Mouse (Mus musculus) kidney, postnatal 10 days (tissue): ENCODE measurements around the gene Rab1a.
"Not testable (repeated sequence)": the region's sequence is repeated elsewhere in the genome, so short reads cannot be mapped to it uniquely, and the experiment has no call there.

ENCODE experiments used
- DNase-seq: peaks from one replicate; pipeline ENCODE4 v3.0.0; 2021; ENCODE audit warnings: mixed read lengths

Rab1a gene

DNA sequence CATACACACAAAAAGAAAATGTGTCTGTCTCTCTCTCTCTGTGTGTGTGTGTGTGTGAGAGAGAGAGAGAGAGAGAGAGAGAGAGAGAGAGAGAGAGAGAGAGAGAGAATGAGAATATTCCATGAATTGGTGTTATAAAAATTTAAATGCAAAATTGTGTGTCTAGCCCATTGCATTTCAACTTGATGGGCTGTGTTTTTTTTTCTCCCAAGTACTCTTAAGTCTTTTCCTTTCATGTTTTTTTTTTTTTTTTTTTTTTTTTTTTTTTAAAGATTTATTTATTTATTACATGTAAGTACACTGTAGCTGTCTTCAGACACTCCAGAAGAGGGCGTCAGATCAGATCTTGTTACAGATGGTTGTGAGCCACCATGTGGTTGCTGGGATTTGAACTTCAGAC lies 20.4 kb downstream of the Rab1a start:
- not testable (repeated sequence) for DNase-seq

DNA sequence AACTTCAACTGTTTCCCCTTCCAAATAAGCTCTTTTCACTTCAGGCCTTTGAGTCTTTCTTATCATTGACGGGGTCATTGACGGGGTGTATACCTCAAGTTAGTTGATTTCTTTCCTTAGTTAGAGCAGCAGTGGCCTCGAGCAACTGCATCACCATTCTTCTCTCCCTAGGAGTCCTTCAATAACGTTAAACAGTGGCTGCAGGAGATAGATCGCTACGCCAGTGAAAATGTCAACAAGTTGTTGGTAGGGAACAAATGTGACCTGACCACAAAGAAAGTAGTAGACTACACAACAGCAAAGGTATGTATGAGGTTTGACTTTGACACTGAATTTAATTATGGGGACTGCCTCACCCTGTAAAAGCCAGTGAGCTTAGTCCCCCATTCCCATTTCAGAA lies 23.0 kb downstream of the Rab1a start:
- DNase-seq: no peak

- DNase-seq: no peak
Measured at GRCm38 (mm10) chr11:20225938-20226337, 24.7 kb downstream of the Rab1a start.

DNA sequence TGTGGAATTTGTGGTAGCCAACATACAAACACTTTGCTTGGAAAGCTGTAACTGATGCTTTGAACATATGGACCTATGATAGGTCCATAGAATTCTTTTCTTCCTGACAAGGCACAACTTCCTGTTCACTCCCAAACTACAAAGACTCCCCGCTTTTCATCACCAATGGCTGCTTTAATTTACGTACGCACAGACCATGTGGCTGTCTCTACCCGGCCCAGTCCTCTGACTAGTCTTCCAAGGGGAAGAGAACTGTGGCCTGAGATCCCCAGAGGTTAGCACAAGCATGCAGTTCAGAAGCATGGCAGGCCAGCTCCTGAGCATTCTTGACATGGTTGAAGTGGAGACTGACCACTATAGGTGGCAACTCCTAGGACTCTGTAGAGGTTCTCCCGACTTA lies 27.4 kb downstream of the Rab1a start:
- no peak for DNase-seq

DNA sequence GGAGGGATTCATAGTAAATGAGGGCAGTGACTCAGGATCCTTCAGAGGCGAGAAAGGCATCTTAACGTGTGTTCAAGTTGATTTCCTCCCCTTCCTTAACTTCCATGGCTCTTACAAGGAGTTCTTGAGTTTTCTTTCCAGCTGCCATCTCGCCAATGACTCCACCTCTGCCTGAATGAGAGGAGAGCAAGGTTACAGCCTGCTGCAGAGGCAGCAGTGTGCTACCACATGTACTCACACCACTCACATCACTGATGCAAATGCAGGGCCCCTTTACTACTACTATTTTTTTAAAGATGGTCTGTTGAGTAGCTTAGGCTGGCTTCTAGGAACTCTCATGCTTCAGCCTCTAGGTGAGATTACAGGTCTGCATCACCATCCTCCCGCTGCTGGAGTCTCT lies 28.1 kb downstream of the Rab1a start:
- no peak for DNase-seq

DNA sequence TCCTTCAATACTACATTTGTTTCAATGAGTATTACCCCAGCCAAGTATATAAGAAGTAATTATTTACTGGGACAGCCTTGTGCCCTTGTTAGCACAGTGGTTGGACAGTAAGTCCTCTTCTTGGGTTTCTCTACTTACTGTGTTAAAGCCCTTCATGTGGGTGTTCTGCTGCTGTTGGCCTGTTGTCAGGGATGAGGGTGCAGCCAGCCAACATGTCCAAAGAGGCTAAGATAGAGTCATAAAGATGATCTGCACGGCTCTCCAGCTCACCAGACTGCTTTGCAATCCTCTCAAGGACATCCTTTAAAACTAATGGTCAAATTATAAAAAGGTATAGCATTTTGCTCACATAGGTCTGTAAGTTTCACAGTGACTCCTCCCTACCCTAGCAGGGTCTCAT lies 29.1 kb downstream of the Rab1a start:
- no peak for DNase-seq

- DNase-seq: peak; percentile 64
Measured at GRCm38 (mm10) chr11:20231128-20231878, 30.1 kb downstream of the Rab1a start.

DNA sequence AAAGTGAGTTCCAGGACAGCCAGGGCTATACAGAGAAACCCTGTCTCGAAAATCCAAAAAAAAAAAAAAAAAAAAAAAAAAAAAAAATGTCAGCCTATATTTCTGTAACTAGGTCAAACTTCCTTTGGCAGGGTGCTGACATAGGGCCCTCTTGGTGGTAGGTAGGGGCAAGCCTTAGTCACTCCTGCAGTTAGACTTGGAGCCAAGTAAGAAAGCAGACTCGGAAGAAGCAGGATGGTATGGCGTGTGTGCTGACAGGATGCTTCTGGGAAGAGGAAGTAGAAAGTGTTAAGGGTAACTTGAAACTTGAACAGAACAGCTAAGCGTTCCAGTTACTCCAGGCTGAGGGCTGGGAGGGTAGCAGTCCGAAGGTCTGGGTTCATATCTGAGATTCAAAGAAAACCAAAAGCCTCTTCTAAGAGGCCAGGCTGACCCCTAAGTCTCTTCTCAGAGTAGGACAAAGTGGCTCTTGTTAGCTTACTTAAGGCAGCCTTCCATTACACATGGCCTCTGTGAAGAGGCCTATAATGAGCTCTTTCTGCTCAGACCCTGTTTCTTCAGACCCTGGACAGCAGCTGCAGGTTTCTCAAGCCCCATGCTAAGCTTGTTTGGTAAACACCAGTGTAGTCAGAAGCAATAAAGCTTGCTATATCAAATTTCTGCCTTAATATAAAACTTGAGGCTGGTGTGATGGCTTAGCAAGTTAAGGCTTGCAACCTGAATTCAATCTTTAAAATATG lies 31.0 kb downstream of the Rab1a start:
- DNase-seq: no peak

DNA sequence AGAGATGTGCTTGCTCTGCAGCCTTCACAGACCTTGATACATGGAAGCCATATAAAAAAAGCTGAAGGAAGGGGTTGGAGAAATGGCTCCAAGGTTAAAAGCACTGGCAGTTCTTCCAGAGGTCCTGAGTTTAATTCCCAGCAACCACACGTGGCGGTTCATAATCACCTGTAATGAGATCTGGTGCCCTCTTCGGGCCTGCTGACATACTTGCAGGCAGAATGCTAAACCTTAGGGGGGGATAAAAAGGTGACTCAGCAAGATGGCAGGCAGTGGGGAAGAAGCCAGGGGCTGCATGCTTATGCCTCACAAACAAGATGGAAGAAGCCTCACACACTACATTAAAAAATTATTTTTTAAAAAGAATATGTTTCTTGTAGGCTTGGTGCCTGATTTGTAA lies 33.0 kb downstream of the Rab1a start:
- no peak for DNase-seq

GRCm38 (mm10) chr11:20237018-20237417 lies 35.8 kb downstream of the Rab1a start:
- no peak for DNase-seq

GRCm38 (mm10) chr11:20237976-20238375 lies 36.7 kb downstream of the Rab1a start:
- no peak for DNase-seq

DNA sequence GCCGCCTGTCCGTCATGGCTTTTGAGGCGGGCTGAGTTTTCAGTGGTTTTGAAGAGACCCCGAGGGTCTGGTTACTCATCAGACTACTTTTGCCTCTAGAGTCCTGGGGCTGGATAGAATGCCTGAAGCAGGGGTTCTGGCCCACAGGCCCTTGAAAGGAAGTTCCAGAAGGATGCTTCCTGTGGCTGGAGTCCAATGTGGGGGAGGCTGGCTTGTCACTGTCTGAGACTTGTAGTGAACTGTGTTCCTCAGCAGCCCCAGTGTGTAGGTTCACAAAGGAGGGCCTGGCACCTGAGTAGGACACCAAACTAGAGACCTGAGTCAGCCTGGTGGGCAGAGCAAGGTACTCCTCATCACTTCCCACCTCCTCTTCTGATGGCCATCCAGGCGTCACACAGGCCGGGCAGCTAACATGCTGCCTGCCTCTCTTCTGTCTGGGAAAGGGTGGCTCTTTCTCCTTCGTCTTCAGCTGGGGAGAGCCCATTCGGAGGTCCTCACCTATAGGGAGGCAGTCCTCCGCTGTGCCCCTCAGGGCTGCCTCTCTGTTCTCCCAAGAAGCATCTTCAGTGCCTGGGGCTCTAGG lies 38.1 kb downstream of the Rab1a start:
- peak; percentile 43 for DNase-seq

DNA sequence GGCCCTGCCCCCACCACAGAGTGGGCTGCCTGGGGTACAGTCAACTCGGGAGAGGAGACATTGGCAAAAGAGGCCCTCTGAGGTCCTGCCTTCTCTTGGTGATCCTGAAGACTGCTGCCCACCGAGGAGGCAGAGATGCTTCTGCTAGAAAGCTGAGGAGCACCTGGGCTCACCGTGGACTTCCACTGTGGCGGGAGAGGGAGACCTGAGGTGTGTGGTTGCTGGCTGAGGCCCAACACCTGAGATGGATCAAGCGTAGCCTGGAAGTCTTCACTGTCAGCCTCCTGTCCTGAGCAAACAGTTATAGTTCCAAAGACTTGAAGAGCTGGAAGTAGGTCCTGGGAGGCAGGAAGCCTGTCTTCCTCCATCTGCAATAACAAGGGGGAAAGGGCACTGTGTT lies 39.1 kb downstream of the Rab1a start:
- DNase-seq: no peak

- no peak for DNase-seq
Measured at GRCm38 (mm10) chr11:20241311-20241710, 40.1 kb downstream of the Rab1a start.

DNA sequence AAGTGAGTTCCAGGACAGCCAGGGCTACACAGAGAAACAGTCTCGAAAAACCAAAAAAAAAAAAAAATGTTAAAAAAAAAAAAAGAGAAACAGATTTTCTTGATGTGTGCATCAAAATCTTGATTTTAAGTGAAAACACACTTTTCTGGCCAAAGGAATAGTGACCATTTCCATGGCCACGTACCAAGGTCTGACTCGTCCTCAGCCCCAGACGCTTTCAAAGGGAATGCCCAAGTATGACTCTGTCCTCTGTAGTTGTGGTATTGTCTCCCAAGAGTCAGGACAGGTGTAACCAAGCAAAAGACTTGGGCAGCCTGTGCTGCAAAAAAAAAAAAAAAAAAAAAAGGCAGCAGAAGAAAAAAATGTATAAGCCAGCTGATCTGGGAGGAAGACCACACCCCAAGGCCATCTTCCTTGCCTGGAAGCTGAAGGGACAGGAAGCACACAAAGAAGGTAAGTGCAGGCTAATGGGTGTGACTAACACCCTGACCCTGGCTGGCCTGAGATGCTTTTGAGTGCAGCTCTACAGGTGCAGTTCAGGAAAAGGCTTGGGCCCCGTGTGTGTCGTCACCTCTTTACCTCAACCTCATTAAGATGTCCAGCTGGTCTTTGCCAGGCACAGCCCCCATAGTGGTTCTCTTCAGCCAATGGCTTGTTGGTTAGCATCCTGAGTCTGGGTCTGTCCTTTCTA lies 41.3 kb downstream of the Rab1a start:
- no peak for DNase-seq

DNA sequence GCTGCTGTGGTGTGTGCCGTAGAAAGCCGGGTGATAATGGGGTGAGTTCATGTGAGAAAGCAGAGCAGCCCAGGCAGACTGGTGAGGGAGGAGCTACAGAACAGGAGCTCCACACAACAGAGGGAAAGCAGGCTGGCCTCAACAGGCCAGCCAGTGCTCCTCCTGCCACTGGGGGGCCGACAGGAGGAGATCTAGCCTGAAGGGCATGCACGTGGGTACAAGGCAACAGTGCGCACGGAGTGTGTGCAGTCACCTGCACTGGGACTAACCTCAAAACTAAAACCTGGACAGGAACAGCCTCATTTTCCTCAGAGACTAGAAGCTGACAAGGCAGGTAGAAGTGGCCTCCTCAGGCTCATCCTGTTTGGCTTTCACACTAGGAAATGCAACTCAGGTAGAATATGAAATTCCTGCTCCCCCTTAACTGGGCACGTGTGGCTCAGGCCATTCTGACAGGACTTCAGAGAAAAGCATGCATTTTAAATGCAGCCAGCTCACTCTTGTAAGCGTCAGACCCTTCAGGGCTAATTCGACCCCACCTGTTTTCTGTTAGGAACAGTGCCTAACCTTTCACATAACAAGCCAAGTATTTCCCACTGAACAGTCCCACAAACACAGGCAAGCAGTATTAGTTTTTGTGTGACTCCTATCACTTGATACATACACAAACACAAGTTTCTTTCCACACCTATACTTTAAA lies 42.1 kb downstream of the Rab1a start:
- DNase-seq: peak; percentile 58

- DNase-seq: no peak
Measured at GRCm38 (mm10) chr11:20244336-20245290, 43.4 kb downstream of the Rab1a start.

DNA sequence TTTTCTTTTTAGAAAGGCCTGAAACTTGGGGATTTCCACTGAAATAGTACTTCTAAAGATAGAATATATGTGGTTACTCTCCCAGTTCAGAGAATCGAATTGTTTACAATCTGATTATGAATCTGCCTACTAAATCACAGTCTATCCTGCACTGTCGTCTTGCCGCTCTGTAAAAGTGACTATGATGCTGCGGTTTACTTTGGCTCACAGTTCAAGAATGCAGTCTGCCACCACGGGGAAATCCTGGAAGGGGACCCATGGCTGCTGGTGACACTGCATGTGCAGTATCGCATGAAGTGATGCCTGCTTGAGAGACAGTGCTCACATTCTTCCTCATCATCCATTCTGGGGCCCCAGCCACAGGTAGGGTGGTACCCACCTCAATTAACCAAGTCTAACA lies 44.1 kb downstream of the Rab1a start:
- DNase-seq: no peak

GRCm38 (mm10) chr11:20246616-20247015 lies 45.4 kb downstream of the Rab1a start:
- DNase-seq: no peak

- no peak for DNase-seq
Measured at GRCm38 (mm10) chr11:20247146-20247855, 46.1 kb downstream of the Rab1a start.

GRCm38 (mm10) chr11:20248277-20248676 lies 47.0 kb downstream of the Rab1a start:
- DNase-seq: no peak
